Mouse (Mus musculus): ENCODE measurements around the gene Cstf3. TPM values are rescaled to one million over a fixed set of nuclear protein-coding genes. Genes with fewer than 3 reads are reported as not detected.

Cstf3 gene
- total and polyA plus RNA-seq, 3 experiments, result 11.6 to 126 (median 35.7) TPM

- no peaks in the 10 kb centered on the region for H3K9me3 ChIP-seq (replicated peaks; ENCODE audit: insufficient read depth, low read length)
- no peak overlapping the region for H3K4me3 ChIP-seq (ENCODE audit: control insufficient read depth in 1 of 2, insufficient read depth in 1 of 2, low read depth in 2 of 2, low read length in 2 of 2)
- H3K27me3 ChIP-seq (ENCODE audit: control insufficient read depth in 1 of 2, insufficient read depth in 2 of 2, low read length in 2 of 2), result peaks cover under 1 to 1% of the 10 kb centered on the region in 2 experiments; a peak in 2 of 4 replicates
- H3K36me3 ChIP-seq (ENCODE audit: control insufficient read depth in 1 of 2, insufficient read depth in 2 of 2, low read length in 2 of 2), result peaks cover 0 to 7% of the 10 kb centered on the region in 2 experiments; a peak in 2 of 4 replicates
- no peak overlapping the region for H3K9ac ChIP-seq (ENCODE audit: control insufficient read depth, low read depth, low read length, poor library complexity, severe bottlenecking)
- TF ChIP-seq BHLHE40 (IDR thresholded peaks at IDR 0.05; ENCODE audit: borderline replicate concordance, low read depth, low read length) (no peak), ZC3H11A (IDR thresholded peaks at IDR 0.05; ENCODE audit: low read depth, low read length) (no peak), POLR2AphosphoS5 (IDR thresholded peaks at IDR 0.05; ENCODE audit: borderline replicate concordance, low read depth, low read length) (no peak), JUND (IDR thresholded peaks at IDR 0.05; ENCODE audit: low read depth, low read length) (no peak), HCFC1 (IDR thresholded peaks at IDR 0.05; ENCODE audit: low read depth, low read length) (no peak), EP300 (IDR thresholded peaks at IDR 0.05; ENCODE audit: low read depth in 1 of 2, low read length in 2 of 2) (no peak), USF1 (IDR thresholded peaks at IDR 0.05; ENCODE audit: low read depth, low read length) (no peak), GABPA (IDR thresholded peaks at IDR 0.05; ENCODE audit: low read depth, low read length) (no peak), NRF1 (IDR thresholded peaks at IDR 0.05; ENCODE audit: insufficient read depth, low read depth, low read length, poor library complexity, severe bottlenecking) (no peak), MEF2A (IDR thresholded peaks at IDR 0.05; ENCODE audit: extremely low read depth, insufficient replicate concordance, low read depth, low read length, poor library complexity, severe bottlenecking) (no peak), POLR2A (IDR thresholded peaks at IDR 0.05; ENCODE audit: control insufficient read depth in 1 of 2, insufficient read depth in 1 of 2, low read depth in 1 of 2, low read length in 2 of 2, poor library complexity in 1 of 2) (no peak), CTCF (IDR thresholded peaks at IDR 0.05 in 2 of 3, conservative IDR thresholded peaks at IDR 0.05 in 1 of 3; ENCODE audit: control insufficient read depth in 1 of 3, insufficient read depth in 1 of 3, low read depth in 2 of 3, low read length in 3 of 3, poor library complexity in 1 of 3, severe bottlenecking in 1 of 3) (no peak), ZNF384 (IDR thresholded peaks at IDR 0.05; ENCODE audit: low read depth, low read length) (no peak), E2F4 (IDR thresholded peaks at IDR 0.05; ENCODE audit: borderline replicate concordance, low read depth, low read length) (no peak), CHD1 (IDR thresholded peaks at IDR 0.05; ENCODE audit: low read depth, low read length) (no peak), USF2 (IDR thresholded peaks at IDR 0.05; ENCODE audit: borderline replicate concordance in 1 of 2, insufficient read depth in 1 of 2, low read depth in 1 of 2, low read length in 2 of 2) (no peak), RCOR1 (IDR thresholded peaks at IDR 0.05; ENCODE audit: low read depth, low read length) (no peak), SMC3 (IDR thresholded peaks at IDR 0.05; ENCODE audit: low read depth, low read length) (no peak)
- peaks cover 2 to 4% of the 10 kb centered on the region in 2 experiments; a peak in 3 of 4 replicates for H3K4me1 ChIP-seq (ENCODE audit: control insufficient read depth in 1 of 2, insufficient read depth in 2 of 2, low read length in 2 of 2)
- no peak overlapping the region for H3K27ac ChIP-seq (ENCODE audit: control insufficient read depth, low read depth, low read length)
- H3K79me2 ChIP-seq (ENCODE audit: control insufficient read depth, insufficient read depth, low read length, poor library complexity), result no peaks in the 10 kb centered on the region
- DNase-seq (ENCODE audit: low read depth, low spot score), result no peak
These were observed 12.3 kb upstream of the Cstf3 start for GRCm38 (mm10) chr2:104578021-104578420.

All from MEL (cell line).